Mouse (Mus musculus) E14TG2a.4 (cell line): ENCODE measurements around the gene Rpusd3.

Source experiments
- CTCF ChIP-seq: conservative IDR thresholded peaks from 2 replicates; pipeline ENCODE4 v1.5.1; 2014; ENCODE audit warnings: low read length
- NANOG ChIP-seq: IDR thresholded peaks from 2 replicates; pipeline ENCODE4 v1.6.1; 2014; ENCODE audit warnings: borderline replicate concordance, low read length, mixed read lengths
- POU5F1 ChIP-seq: IDR thresholded peaks from 2 replicates; pipeline ENCODE4 v1.6.1; 2014; ENCODE audit warnings: low read length, borderline replicate concordance

DNA sequence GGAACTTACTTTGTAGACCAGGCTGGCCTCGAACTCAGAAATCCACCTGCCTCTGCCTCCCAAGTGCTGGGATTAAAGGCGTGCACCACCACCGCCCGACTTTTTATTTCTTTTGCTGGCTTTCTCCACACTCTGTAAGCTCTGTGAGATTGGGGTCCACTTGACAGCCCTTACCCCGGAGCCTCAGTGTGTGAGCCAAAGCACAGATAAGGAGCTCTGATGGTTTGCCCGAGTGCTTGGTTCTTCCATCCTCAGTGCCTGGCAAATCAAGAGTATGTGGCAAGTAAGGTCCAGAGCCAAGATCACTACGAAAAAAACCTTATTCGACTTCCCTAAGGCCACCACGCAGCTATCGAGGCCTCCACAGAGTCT lies 27.1 kb downstream of the Rpusd3 start:
- TF ChIP-seq CTCF = no peak
- TF ChIP-seq NANOG = no peak
- TF ChIP-seq POU5F1 = no peak
